Mouse (Mus musculus): ENCODE data around the gene Aim2. TPM values are rescaled to one million over a fixed set of nuclear protein-coding genes. Genes with fewer than 3 reads are reported as not detected.

Gene Aim2
- polyA plus RNA-seq, 1 experiment from 2014 or later, result 4.6 TPM

DNA sequence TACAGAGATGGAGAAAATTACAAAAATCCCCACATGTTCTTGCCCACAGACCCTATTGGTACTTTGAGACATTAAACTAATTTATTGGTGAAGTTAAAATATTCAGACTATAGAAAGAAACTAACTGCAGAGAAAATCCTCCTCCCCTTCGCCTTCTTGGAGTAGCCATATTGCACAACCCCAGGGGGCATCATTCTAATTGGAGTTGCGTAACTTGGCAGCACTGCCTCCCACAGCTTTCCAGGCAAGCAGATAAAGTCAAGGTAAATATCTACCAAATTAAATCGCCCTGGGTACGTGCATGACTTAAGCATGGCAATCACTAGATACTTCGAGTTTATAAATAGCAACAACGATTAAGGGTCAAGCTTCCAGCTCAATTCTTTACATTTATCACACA is 20.9 kb downstream of the Aim2 start:
- Histone ChIP-seq H3K4me1 (ENCODE audit: insufficient read depth) (peaks cover 2% of the 10 kb centered on the region; the same call in 1 of the 2 replicates), H3K27me3 (ENCODE audit: insufficient read depth, low read length) (peaks cover 31% of the 10 kb centered on the region), H3K27ac (ENCODE audit: low read depth) (no peak overlapping the region), H3K36me3 (replicated peaks; ENCODE audit: insufficient read depth, low read length) (no peaks in the 10 kb centered on the region), H3K9ac (replicated peaks) (no peak overlapping the region), H3K4me3 (ENCODE audit: low read depth, low read length) (no peak overlapping the region), H3K9me3 (ENCODE audit: low read length) (no peaks in the 10 kb centered on the region), H3K4me2 (ENCODE audit: low read depth, low read length) (no peak overlapping the region)
- DNase-seq, result no peak
- whole genome bisulfite sequencing (ENCODE audit: insufficient replicate concordance), result 71% methylated on average over 6 of the region's 6 CpGs
- no peak for ATAC-seq
- no peak for TF ChIP-seq EP300 (IDR thresholded peaks at IDR 0.05; ENCODE audit: low read depth)
- TF ChIP-seq CTCF (IDR thresholded peaks at IDR 0.05; ENCODE audit: low read depth), result no peak

DNA sequence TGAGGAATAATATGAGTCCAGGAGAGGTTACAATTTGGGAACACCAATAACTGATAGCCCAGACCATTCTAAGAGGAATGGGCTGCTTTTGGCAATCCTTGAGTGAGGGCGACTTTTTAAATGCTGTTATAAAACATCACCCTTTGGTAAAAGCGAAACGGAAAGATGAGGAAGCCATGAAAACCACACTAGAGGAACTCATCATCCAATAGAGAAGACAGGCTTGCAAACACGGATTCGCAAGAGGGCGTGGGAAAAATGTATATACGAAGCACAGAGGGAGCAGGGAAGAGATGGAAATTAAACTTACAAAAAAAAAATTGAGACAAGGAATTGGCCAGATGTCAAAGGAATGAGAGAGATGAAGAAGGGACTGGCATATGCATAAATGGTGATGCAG is 23.3 kb downstream of the Aim2 start:
- DNase-seq (no peak), ATAC-seq (no peak)
- Histone ChIP-seq H3K9me3 (ENCODE audit: low read length) (no peaks in the 10 kb centered on the region), H3K27me3 (ENCODE audit: insufficient read depth, low read length) (peaks cover 7% of the 10 kb centered on the region), H3K4me2 (ENCODE audit: low read depth, low read length) (no peak overlapping the region), H3K27ac (ENCODE audit: low read depth) (no peak overlapping the region), H3K4me3 (ENCODE audit: low read depth, low read length) (no peak overlapping the region), H3K36me3 (replicated peaks; ENCODE audit: insufficient read depth, low read length) (no peaks in the 10 kb centered on the region), H3K4me1 (ENCODE audit: insufficient read depth) (no peaks in the 10 kb centered on the region), H3K9ac (replicated peaks) (no peak overlapping the region)
- TF ChIP-seq CTCF (IDR thresholded peaks at IDR 0.05; ENCODE audit: low read depth), result no peak
- no peak for TF ChIP-seq EP300 (IDR thresholded peaks at IDR 0.05; ENCODE audit: low read depth)
- WGBS (ENCODE audit: insufficient replicate concordance), result 47% methylated on average over 7 of the region's 7 CpGs

DNA sequence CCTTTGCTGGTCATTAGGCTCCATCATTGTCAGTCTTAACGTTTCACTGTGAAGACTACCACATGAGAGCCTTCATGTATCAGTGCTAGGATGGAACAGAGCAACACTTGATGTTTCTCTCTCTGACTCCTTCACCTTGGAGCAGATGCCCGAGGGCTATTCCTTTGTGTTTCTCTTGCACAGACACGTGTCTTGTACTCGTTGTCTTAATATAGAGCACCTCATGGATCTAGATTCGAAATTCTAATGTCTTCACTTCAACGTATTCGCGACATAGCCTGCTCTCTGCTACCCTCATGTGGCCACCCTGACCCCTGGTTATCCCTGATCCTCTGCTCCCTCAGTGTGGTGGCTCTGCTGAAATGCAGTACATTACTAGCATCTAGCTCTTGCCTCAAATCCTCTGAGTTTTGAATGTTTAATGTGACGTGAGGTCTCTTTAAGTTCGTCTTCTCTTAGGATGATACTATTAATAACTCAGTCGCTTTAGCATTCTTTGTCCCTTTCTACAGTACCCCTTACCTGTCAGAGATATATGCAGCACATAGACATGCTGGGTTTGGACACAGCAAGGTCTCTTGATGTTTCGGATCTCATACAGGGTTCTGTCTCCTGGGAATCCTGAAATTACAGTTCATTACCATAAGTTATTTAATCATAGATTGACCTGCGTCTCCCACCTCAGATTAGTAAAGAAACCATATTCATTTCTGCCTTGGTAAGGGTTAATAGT is 26.9 kb downstream of the Aim2 start:
- Histone ChIP-seq H3K36me3 (replicated peaks; ENCODE audit: insufficient read depth, low read length) (no peaks in the 10 kb centered on the region), H3K9me3 (ENCODE audit: low read length) (no peaks in the 10 kb centered on the region), H3K4me2 (ENCODE audit: low read depth, low read length) (no peak overlapping the region), H3K9ac (replicated peaks) (no peak overlapping the region), H3K4me1 (ENCODE audit: insufficient read depth) (no peaks in the 10 kb centered on the region), H3K4me3 (ENCODE audit: low read depth, low read length) (no peak overlapping the region), H3K27ac (ENCODE audit: low read depth) (no peak overlapping the region), H3K27me3 (ENCODE audit: insufficient read depth, low read length) (no peaks in the 10 kb centered on the region)
- peak; percentile 48; the same call in 1 of the 2 replicates for ATAC-seq
- WGBS (ENCODE audit: insufficient replicate concordance), result 25% methylated on average over 13 of the region's 13 CpGs
- peak; percentile 59 for DNase-seq
- peak; percentile 92 for TF ChIP-seq CTCF (IDR thresholded peaks at IDR 0.05; ENCODE audit: low read depth)
- TF ChIP-seq EP300 (IDR thresholded peaks at IDR 0.05; ENCODE audit: low read depth), result no peak

DNA sequence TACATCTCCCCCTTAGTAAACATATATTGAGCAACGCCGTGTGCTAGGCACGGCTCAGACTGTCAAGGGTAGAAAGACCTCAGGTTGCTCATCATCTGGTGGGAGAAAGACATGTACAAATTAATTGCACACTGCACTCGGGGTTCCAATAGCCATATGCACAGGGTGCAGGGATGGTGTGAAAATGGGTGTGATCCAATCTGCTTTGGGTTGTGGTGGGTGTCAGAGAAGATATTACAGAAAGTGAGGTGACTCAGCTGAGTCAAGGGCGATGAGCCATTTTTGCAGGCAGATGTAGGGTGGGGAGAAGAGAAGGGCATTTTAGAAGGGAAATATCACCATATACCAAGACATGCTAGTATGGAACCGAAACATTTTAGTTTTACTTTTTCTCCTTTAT is 30.8 kb downstream of the Aim2 start:
- no peak for DNase-seq
- H3K9me3 ChIP-seq (ENCODE audit: low read length), result no peaks in the 10 kb centered on the region
- H3K4me3 ChIP-seq (ENCODE audit: low read depth, low read length), result no peak overlapping the region
- no peaks in the 10 kb centered on the region for H3K4me1 ChIP-seq (ENCODE audit: insufficient read depth)
- ATAC-seq, result no peak
- H3K36me3 ChIP-seq (replicated peaks; ENCODE audit: insufficient read depth, low read length), result no peaks in the 10 kb centered on the region
- no peak overlapping the region for H3K9ac ChIP-seq (replicated peaks)
- no peak overlapping the region for H3K4me2 ChIP-seq (ENCODE audit: low read depth, low read length)
- no peaks in the 10 kb centered on the region for H3K27me3 ChIP-seq (ENCODE audit: insufficient read depth, low read length)
- TF ChIP-seq CTCF (IDR thresholded peaks at IDR 0.05; ENCODE audit: low read depth) (no peak), EP300 (IDR thresholded peaks at IDR 0.05; ENCODE audit: low read depth) (no peak)
- WGBS (ENCODE audit: insufficient replicate concordance), result 77% methylated on average over 6 of the region's 6 CpGs
- no peak overlapping the region for H3K27ac ChIP-seq (ENCODE audit: low read depth)

DNA sequence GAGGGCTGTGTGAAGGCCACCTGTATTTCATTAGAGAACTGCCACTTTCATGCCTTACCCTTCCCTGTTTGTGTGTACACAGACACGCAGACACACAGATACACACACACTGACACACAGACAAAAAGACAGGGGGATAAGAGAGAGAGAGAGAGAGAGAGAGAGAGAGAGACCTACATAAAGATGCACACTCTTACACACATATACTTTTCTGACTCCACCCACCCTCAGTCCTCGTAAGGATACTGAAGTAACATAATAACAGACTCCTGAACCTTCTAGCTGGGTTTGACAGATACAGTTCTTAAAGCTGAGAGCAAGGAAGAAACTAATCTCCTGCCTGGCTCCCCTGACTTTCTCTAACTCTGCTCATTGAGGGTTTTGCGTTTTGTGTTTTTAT is 38.8 kb downstream of the Aim2 start:
- H3K4me2 ChIP-seq (ENCODE audit: low read depth, low read length), result no peak overlapping the region
- no peak for TF ChIP-seq EP300 (IDR thresholded peaks at IDR 0.05; ENCODE audit: low read depth)
- TF ChIP-seq CTCF (IDR thresholded peaks at IDR 0.05; ENCODE audit: low read depth), result no peak
- DNase-seq (no peak), ATAC-seq (no peak)
- no peak overlapping the region for H3K9ac ChIP-seq (replicated peaks)
- H3K4me1 ChIP-seq (ENCODE audit: insufficient read depth), result no peaks in the 10 kb centered on the region
- no peak overlapping the region for H3K4me3 ChIP-seq (ENCODE audit: low read depth, low read length)
- 28% methylated on average over 3 of the region's 3 CpGs for whole genome bisulfite sequencing (ENCODE audit: insufficient replicate concordance)
- H3K9me3 ChIP-seq (ENCODE audit: low read length), result no peaks in the 10 kb centered on the region
- no peaks in the 10 kb centered on the region for H3K27me3 ChIP-seq (ENCODE audit: insufficient read depth, low read length)
- no peaks in the 10 kb centered on the region for H3K36me3 ChIP-seq (replicated peaks; ENCODE audit: insufficient read depth, low read length)
- no peak overlapping the region for H3K27ac ChIP-seq (ENCODE audit: low read depth)

DNA sequence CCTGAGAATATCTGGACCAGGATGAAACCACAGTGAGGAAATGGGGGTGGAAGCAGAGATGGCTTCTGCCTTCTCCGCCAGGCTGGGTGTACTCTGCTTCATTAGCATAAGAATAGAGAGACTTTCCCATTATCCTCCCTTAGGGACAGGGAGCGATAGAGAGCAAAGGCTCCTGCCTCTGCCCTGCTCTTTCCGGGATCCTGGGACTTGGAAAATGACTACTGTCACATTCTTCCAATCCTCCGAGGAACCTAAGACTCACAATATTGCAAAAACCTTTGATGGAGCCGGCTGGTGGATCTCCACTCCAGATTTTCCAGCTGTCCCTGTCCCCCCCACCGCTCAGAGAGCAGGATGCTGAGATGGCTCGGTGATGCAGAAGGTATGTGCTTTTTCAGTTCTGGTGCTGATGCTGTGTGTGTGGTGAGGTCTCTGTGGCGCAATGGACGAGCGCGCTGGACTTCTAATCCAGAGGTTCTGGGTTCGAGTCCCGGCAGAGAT is 39.3 kb downstream of the Aim2 start:
- Histone ChIP-seq H3K36me3 (replicated peaks; ENCODE audit: insufficient read depth, low read length) (no peaks in the 10 kb centered on the region), H3K27ac (ENCODE audit: low read depth) (no peak overlapping the region), H3K9me3 (ENCODE audit: low read length) (no peaks in the 10 kb centered on the region), H3K4me3 (ENCODE audit: low read depth, low read length) (no peak overlapping the region), H3K27me3 (ENCODE audit: insufficient read depth, low read length) (no peaks in the 10 kb centered on the region), H3K9ac (replicated peaks) (no peak overlapping the region), H3K4me2 (ENCODE audit: low read depth, low read length) (no peak overlapping the region), H3K4me1 (ENCODE audit: insufficient read depth) (no peaks in the 10 kb centered on the region)
- TF ChIP-seq EP300 (IDR thresholded peaks at IDR 0.05; ENCODE audit: low read depth), result no peak
- no peak for TF ChIP-seq CTCF (IDR thresholded peaks at IDR 0.05; ENCODE audit: low read depth)
- 11% methylated on average over 13 of the region's 13 CpGs for WGBS (ENCODE audit: insufficient replicate concordance)
- no peak for DNase-seq
- no peak for ATAC-seq

Measured in liver, postnatal 0 days (tissue).